Mouse (Mus musculus) liver, adult (tissue): Measurements from ENCODE around the gene Limch1.

ENCODE experiments used
- GATA4 ChIP-seq: IDR thresholded peaks from 2 replicates; pipeline ENCODE4 v1.6.1; 2014; ENCODE audit warnings: mild to moderate bottlenecking, low read length; ENCODE audit not compliant: insufficient replicate concordance

Limch1 gene

GRCm38 (mm10) chr5:66730621-66731301 is 14.9 kb upstream of the Limch1 start:
- TF ChIP-seq GATA4 = no peak

- TF ChIP-seq GATA4 = no peak
These were observed 14.3 kb upstream of the Limch1 start for GRCm38 (mm10) chr5:66731302-66731697.

GRCm38 (mm10) chr5:66733556-66733955 is 12.1 kb upstream of the Limch1 start:
- TF ChIP-seq GATA4 = no peak

GRCm38 (mm10) chr5:66739376-66739775 is 6.3 kb upstream of the Limch1 start:
- TF ChIP-seq GATA4 = no peak

GRCm38 (mm10) chr5:66745996-66746681 is 512 bp downstream of the Limch1 start:
- TF ChIP-seq GATA4 = no peak

GRCm38 (mm10) chr5:66746761-66747160 is 1.1 kb downstream of the Limch1 start:
- TF ChIP-seq GATA4 = no peak

- TF ChIP-seq GATA4 = no peak
These were observed 2.3 kb downstream of the Limch1 start for GRCm38 (mm10) chr5:66747761-66748430.

- no peak for TF ChIP-seq GATA4
These were observed 3.0 kb downstream of the Limch1 start for GRCm38 (mm10) chr5:66748448-66749115.

GRCm38 (mm10) chr5:66750641-66751040 is 5.0 kb downstream of the Limch1 start:
- no peak for TF ChIP-seq GATA4

GRCm38 (mm10) chr5:66751332-66751980 is 5.8 kb downstream of the Limch1 start:
- TF ChIP-seq GATA4 = no peak

- peak; percentile 64; the same call in 1 of the 2 replicates for TF ChIP-seq GATA4
These were observed 8.0 kb downstream of the Limch1 start for GRCm38 (mm10) chr5:66753620-66754019.

GRCm38 (mm10) chr5:66756821-66757705 is 11.4 kb downstream of the Limch1 start:
- no peak for TF ChIP-seq GATA4

- no peak for TF ChIP-seq GATA4
These were observed 12.1 kb downstream of the Limch1 start for GRCm38 (mm10) chr5:66757706-66758237.

GRCm38 (mm10) chr5:66759354-66759753 is 13.7 kb downstream of the Limch1 start:
- no peak for TF ChIP-seq GATA4
